Mouse (Mus musculus): ENCODE data around the gene Fzd4.

DNA sequence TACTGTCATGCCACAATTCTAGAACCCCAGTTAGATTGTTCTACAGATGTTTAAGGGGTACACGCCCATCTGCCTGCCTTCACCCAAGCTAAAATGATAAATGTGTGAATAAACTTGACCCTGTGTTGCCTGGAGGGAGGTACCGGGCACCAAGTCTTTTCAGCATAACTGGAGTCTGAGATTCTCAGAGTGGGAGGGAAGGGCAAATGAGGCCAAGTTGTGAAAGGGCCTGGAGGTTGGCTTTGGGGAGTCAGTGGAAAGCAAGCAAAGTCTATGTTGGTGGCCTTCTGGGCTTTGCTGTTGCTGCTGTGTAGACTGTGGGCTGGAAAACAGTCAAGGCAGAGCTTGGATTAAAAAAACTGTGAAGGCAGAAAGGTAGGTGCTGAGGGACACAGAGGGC is 13.6 kb downstream of the Fzd4 start:
- TF ChIP-seq CTCF (IDR thresholded peaks at IDR 0.05; ENCODE audit: borderline replicate concordance, control insufficient read depth, extremely low read depth, insufficient read depth, low read length, poor library complexity), result no peak
- TF ChIP-seq POLR2A (IDR thresholded peaks at IDR 0.05; ENCODE audit: control insufficient read depth, extremely low read depth, insufficient read depth, low read length, poor library complexity), result no peak

Measured in thymus, adult 2 months (tissue).